Mouse (Mus musculus) megakaryocyte, embryonic 14.5 days (primary cell): ENCODE measurements around the gene Zfp444. TPM values are rescaled to one million over a fixed set of nuclear protein-coding genes. Genes with fewer than 3 reads are reported as not detected.

Experiments used
- H3K27me3 ChIP-seq: replicated peaks from 2 replicates; pipeline ENCODE3; 2012; ENCODE audit warnings: inconsistent platforms
- H3K36me3 ChIP-seq: replicated peaks from 2 replicates; pipeline ENCODE3; 2012; ENCODE audit warnings: low read length, inconsistent platforms, mixed read lengths
- H3K4me1 ChIP-seq: 2 replicates; pipeline ENCODE4 v1.6.1; 2012; ENCODE audit warnings: inconsistent platforms
- H3K4me3 ChIP-seq: replicated peaks from 2 replicates; pipeline ENCODE3; 2012; ENCODE audit warnings: moderate library complexity, mild to moderate bottlenecking, inconsistent platforms
- H3K9me3 ChIP-seq: 2 replicates; pipeline ENCODE4 v1.6.1; 2012; ENCODE audit warnings: inconsistent platforms
- FLI1 ChIP-seq: IDR thresholded peaks from 2 replicates; pipeline ENCODE4 v1.6.1; 2012; ENCODE audit warnings: low read length, inconsistent platforms, mixed read lengths
- GATA1 ChIP-seq: IDR thresholded peaks from 3 replicates; pipeline ENCODE4 v1.6.1; 2012; ENCODE audit warnings: mixed read lengths, low read length, inconsistent platforms, borderline replicate concordance
- polyA plus RNA-seq: library from polyadenylated mRNA; stranded (reverse); fragments of >175 nt; gene quantifications from 2 replicates; pipeline ENCODE4 v1.2.3, GENCODE M21; 2012; ENCODE audit warnings: low replicate concordance; ENCODE audit not compliant: insufficient read depth

Zfp444 gene
- 42.1 and 48.4 TPM in 2 replicates for polyA plus RNA-seq

- Histone ChIP-seq H3K36me3 (peaks cover 10% of the 10 kb centered on the region), H3K9me3 (no peaks in the 10 kb centered on the region), H3K4me1 (peaks cover 52% of the 10 kb centered on the region), H3K27me3 (no peaks in the 10 kb centered on the region), H3K4me3 (peak within 1 kb of the TSS; percentile 96)
- TF ChIP-seq FLI1 (no peak), GATA1 (no peak)
These were observed at the start of gene Zfp444 for GRCm38 (mm10) chr7:6172006-6172649. Gene Zfp444 (plus strand): TSS chr7:6172226.

GRCm38 (mm10) chr7:6126690-6127448 is 45.2 kb upstream of the Zfp444 start:
- peaks cover 5% of the 10 kb centered on the region for H3K27me3 ChIP-seq
- H3K4me3 ChIP-seq, result peak overlapping the region; percentile 53
- no peaks in the 10 kb centered on the region for H3K9me3 ChIP-seq
- peaks cover 29% of the 10 kb centered on the region for H3K4me1 ChIP-seq
- no peak for TF ChIP-seq FLI1
- TF ChIP-seq GATA1, result peak; percentile 13; the same call in 1 of the 3 replicates
- H3K36me3 ChIP-seq, result peaks cover 8% of the 10 kb centered on the region

GRCm38 (mm10) chr7:6130346-6130745 is 41.7 kb upstream of the Zfp444 start:
- Histone ChIP-seq H3K9me3 (peaks cover 6% of the 10 kb centered on the region; the same call in 1 of the 2 replicates), H3K4me1 (peaks cover 29% of the 10 kb centered on the region), H3K4me3 (no peak overlapping the region), H3K36me3 (peaks cover 39% of the 10 kb centered on the region), H3K27me3 (peaks cover 2% of the 10 kb centered on the region)
- no peak for TF ChIP-seq GATA1
- TF ChIP-seq FLI1, result no peak

- Histone ChIP-seq H3K36me3 (peaks cover 54% of the 10 kb centered on the region), H3K4me3 (no peak overlapping the region), H3K27me3 (no peaks in the 10 kb centered on the region), H3K9me3 (peaks cover 6% of the 10 kb centered on the region; the same call in 1 of the 2 replicates), H3K4me1 (peaks cover 34% of the 10 kb centered on the region)
- TF ChIP-seq GATA1 (no peak), FLI1 (no peak)
These were observed 39.4 kb upstream of the Zfp444 start for GRCm38 (mm10) chr7:6132646-6133045.

- peaks cover 74% of the 10 kb centered on the region for H3K36me3 ChIP-seq
These were observed 35.5 kb upstream of the Zfp444 start for GRCm38 (mm10) chr7:6136497-6136896.

GRCm38 (mm10) chr7:6139295-6139694 is 32.7 kb upstream of the Zfp444 start:
- no peak overlapping the region for H3K4me3 ChIP-seq
- TF ChIP-seq FLI1, result no peak
- no peak for TF ChIP-seq GATA1
- H3K4me1 ChIP-seq, result peaks cover 55% of the 10 kb centered on the region
- H3K27me3 ChIP-seq, result no peaks in the 10 kb centered on the region
- no peaks in the 10 kb centered on the region for H3K9me3 ChIP-seq
- H3K36me3 ChIP-seq, result peaks cover 59% of the 10 kb centered on the region

More at GRCm38 (mm10) chr7:6136497-6136896, 35.5 kb upstream of the Zfp444 start:
- Histone ChIP-seq H3K27me3 (no peaks in the 10 kb centered on the region), H3K4me3 (no peak overlapping the region), H3K4me1 (peaks cover 34% of the 10 kb centered on the region), H3K9me3 (peaks cover 6% of the 10 kb centered on the region; the same call in 1 of the 2 replicates)
- TF ChIP-seq GATA1 (no peak), FLI1 (no peak)

- H3K36me3 ChIP-seq, result peaks cover 30% of the 10 kb centered on the region
- no peak for TF ChIP-seq FLI1
- no peak for TF ChIP-seq GATA1
- H3K4me1 ChIP-seq, result peaks cover 91% of the 10 kb centered on the region
- no peaks in the 10 kb centered on the region for H3K27me3 ChIP-seq
- H3K4me3 ChIP-seq, result peak overlapping the region; percentile 79
- H3K9me3 ChIP-seq, result no peaks in the 10 kb centered on the region
These were observed 28.0 kb upstream of the Zfp444 start for GRCm38 (mm10) chr7:6143991-6144531.

GRCm38 (mm10) chr7:6145423-6146188 is 26.4 kb upstream of the Zfp444 start:
- H3K4me1 ChIP-seq, result peaks cover 92% of the 10 kb centered on the region
- peaks cover 24% of the 10 kb centered on the region for H3K36me3 ChIP-seq
- no peaks in the 10 kb centered on the region for H3K27me3 ChIP-seq
- TF ChIP-seq FLI1, result no peak
- TF ChIP-seq GATA1, result no peak
- H3K9me3 ChIP-seq, result no peaks in the 10 kb centered on the region
- H3K4me3 ChIP-seq, result peak overlapping the region; percentile 2
